Mouse (Mus musculus) right cerebral cortex, adult 2 months (tissue): Measurements from ENCODE around the gene Cadps.
"Not testable (repeated sequence)": the region's sequence is repeated elsewhere in the genome, so short reads cannot be mapped to it uniquely, and the experiment has no call there.

ENCODE experiments used
- DNase-seq, 2 experiments: peaks; one replicate each; pipeline ENCODE4 v3.0.0; 2021 to 2022; ENCODE audit warnings: low spot score in 2 of 2

The Cadps gene

DNA sequence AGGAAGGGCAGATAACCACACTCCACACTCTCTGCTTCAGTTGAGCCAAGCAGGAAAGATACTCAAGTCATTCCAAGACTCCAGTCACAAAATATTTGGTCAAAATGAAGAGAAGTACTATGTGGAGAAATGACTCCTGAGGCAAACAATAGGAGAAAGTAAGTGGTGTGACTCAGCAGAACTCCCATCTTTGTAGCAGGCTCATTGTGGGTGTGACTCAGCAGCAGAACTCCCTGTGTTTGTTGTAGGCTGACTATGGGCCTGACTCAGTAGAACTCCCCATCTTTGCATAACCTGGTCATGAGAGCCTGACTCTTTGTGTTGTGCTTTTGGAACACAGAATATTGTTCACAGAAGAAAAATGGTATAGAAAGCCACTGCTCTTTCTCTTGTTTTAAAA lies 231.1 kb downstream of the Cadps start:
- no peak for DNase-seq

DNA sequence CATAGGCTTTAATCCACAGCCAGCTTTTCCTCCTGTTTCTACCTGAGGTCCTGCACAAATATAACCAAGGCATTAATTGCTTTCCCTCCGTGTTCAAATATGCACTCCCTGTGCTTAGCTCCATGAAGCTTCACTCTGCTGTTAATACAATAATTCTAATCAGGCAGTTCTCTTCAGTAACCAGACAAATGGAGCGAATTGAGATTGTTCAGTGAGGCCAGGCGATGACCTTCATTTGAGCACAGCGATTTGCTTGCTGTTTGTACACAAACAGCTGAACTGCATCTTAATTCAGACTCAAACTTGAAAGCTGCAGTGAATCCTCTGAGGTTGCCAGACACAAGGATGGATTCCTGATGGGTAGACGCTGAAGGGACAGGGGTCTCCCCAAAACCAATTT lies 239.3 kb downstream of the Cadps start:
- no peak for DNase-seq

DNA sequence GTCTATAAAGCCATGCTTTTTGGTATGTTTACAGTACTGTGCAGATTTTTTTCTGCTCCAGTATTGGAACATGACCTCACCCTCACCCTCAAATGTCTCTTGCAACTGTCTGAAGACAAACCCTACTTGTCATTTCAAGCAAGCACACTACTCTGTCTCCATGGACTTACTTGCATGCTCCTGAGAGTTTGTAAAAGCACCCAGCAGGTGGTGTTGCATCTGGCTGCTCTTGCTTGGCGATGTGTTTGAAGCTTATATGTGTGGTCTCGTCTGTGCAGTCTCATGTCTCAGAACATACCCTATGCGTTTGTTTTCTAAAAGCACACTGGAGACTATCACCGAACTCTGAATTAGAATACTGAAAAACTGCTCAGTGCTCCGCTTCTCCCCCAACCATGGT lies 241.2 kb downstream of the Cadps start:
- no peak for DNase-seq

DNA sequence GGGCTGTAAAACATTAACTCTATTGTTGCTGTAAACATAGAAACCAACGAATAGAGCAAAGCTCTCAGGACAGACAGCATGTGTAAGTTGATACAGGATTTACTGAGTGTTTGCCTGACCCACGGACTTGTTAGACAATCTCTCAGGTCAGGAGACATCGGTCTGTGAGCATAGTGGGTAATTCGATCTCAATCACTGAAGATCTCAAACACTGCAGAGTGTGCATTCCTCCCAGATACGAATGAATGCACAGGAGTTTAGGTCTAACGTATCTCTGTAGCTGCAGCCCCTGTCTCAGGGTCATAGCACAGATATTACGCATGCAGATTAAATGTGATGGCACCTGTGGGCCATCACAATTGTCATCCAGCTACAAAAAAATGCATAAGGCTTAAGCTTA lies 242.1 kb downstream of the Cadps start:
- no peak for DNase-seq

DNA sequence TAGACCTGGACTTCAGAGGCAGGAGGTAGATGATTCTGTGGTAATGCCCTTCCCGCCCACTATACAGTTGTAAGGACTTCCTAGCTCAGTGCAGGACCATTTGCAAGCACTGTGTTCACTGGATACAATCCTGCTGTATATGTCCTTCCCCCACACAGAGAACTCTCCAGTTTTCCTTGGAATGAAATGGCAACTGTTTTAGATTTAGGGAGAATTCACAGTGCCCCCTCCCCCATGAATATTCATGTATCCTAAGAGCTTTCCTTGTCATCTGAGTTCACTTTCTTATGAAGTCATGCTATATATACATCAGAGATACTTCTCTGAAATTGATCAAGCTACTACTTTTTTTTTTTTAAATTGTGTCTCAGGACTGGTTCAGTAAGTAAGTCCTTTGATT lies 244.7 kb downstream of the Cadps start:
- DNase-seq = no peak

DNA sequence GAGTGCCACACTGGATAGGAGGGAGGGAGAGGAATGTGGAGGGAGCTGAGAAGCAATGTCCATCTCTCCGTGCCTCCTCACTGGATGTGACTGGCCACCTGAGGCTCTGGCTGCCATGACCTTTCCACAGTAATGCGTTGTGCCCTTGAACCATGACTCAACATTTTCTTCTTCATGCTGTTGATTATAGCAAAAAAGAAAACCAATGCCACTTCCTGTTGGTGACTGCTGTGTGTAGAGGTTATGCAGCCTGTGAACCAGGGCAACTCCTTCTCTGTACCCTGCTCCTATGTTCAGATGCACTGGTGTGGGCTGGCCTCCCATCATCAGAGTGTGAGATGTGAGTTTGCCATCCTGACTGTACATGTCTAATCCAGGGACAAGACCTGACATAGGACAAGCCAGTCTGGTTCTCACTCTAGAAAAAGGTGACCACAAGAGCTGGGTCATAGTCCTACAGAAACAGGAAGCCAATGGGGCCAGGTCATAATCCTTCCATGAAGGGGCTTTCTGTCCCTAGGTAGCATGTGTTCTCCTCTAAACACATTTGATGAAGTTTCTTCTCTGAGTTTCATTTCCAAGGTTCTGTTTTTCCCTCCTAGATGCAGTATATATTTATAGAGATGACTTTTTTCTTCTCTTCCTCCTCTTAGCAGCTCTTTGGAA lies 245.3 kb downstream of the Cadps start:
- DNase-seq = no peak

DNA sequence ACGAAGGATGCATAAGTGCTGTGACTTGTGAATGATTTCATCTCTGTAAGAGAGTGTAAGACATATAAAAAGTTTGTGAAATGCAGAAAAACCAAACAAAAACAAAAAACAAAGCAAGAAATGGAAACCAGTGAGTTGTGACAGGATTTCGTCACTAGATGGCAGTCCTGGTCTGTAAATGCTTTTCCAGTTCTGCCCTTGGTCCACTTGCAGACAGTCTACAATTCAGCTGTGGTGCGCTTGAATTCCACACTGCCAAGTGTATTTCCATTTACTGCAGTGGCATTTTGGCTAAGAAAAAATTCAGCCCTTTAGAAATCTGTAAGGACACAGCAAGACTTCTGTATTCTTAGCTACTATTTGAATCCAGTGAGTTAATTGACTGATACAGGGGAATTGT lies 247.8 kb downstream of the Cadps start:
- peak; percentile 65 to 71 for DNase-seq

DNA sequence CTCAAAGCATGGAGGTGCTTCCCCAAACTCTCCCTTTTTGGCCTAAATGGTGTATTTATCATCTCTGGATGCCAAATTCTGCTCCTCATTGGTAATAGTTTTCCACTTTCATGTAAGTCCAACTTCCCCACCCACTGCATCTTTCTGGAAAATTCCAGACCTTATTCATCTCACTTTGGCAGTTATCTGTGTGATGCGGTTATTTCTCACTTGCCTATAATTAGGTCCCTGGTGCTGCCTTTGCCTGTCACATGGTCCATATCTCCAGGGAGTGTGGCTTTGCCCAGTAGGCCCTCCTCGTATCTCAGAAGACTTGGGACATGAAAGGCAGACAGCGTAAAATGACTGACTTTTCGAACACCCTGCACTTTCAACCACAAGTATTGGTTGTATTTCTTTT lies 248.5 kb downstream of the Cadps start:
- DNase-seq = no peak

DNA sequence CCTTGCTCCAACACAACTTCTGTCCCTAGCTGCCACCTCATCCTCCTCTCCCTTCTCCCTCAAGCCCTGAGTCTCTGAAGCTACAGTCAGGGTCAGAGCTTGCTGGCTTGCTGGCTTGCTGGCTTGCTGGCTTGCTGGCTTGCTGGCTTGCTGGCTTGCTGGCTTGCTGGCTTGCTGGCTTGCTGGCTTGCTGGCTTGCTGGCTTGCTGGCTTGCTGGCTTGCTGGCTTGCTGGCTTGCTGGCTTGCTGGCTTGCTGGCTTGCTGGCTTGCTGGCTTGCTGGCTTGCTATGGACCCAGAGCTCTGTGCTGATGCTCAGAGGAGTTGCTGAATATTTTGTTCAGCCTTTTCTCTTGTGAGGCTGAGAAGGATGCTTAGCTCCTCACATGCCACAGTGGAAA lies 261.1 kb downstream of the Cadps start:
- not testable (repeated sequence) for DNase-seq

DNA sequence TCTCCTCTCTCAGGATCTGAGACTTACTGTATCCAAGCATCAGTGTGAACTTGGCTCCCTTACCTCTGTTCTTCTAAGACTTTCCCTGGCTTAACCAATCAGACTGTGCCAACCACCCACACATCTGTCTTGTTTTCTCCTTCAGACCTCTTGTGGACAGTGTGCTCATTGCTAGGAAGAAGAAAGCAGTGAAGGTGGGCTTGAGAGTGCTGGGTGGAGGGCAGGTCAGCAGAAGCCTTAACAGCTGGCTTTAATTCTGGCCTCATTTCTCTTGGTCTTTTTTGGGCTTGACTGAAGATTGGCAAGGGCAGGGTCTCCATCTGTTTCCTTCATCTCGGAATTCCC lies 262.7 kb downstream of the Cadps start:
- no peak for DNase-seq

DNA sequence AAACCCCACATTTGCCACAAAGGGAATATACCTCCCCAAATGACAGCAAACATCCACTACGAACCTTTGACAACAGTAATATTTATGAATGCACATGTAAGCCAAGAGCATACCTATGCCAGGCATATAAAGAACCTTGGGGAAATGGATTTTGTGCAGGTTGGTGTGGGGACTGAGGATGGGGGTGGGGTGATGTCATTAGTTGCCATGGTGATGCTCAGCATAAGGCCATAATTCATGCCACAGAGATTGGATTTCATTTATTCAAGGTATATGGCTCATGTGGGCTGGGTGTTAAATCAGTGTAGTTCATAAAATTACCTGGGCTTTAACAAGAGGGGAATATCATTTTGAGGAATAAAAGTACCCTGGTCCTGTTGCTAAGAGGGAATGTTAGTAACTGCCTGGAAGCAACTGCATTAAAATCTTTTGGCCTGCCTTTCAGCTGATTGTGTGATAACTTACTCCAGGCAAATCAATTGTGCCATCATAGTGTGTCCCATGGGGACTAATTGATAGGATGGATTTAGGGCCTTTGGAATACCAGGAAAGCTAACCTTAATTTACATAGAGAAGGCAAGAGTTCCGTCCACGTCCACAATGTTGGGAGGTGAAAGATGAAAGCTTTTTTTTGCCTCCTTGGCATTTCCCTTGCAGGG lies 263.2 kb downstream of the Cadps start:
- no peak for DNase-seq

DNA sequence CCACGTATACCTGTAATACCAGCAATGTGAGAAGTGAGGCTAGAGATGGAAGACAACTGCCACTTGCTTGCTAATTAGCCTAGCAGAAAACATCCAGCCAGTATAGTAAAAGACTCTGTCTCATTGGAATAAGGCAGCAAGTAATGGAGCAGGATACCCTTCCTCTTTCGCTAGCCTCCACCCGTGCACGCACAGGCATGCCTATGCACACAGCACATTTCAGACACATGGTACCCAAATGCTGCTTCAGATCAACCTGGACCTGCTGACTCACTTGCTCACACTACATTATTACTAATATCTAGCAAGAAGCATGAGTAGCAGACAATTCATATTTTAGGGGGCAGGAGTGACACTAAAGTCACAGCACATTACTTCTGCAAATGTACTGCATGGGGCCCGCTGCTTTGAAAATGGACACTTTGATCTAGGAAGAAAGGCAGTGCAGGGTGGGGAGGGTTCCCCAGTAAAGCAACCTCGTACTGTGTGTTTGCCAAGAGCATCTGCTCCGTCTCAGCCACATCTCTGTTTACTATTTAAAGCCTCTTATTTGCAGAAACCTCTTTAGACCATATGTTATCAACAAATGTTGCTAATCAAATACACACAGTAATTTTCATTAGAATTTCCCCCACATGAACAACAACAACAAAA lies 263.8 kb downstream of the Cadps start:
- DNase-seq = no peak

DNA sequence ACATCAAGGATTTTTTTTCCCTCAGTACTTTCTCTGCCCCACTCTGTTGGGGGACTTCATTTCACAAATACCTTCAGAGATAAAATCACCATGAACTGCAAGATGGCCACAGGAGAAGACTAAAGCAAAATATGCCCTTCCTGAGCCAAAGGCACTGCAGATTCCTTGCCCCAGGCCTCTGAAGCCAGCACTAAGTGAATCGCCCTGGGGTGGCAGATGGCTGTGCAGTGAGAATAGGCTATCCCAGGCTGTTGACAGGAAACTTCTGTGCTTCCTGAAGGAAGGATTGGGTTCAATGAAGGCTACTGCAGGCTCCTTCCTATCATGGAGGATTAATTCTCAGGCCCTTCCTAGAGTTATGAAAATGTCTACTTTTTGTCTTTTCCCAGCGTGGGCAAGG lies 268.4 kb downstream of the Cadps start:
- no peak for DNase-seq

DNA sequence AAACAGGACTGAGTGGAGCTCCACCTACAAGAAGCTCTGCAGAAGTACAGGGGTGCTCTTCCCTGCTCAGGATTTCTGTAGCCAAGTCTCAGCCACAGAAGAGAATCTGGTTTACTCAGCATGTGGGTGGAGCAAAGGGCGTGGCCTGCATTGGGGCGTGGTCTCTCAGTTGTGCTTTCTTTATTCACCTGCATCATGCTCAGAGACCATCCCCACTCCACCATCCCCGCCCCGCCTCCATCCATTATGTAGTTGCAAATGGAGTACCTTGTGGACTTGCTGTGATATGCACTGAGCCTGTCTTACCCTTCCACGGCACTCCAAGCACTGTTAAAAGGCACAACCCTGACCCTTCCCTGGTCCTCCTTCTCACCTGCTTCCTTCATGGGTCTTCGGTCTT lies 271.5 kb downstream of the Cadps start:
- no peak for DNase-seq

DNA sequence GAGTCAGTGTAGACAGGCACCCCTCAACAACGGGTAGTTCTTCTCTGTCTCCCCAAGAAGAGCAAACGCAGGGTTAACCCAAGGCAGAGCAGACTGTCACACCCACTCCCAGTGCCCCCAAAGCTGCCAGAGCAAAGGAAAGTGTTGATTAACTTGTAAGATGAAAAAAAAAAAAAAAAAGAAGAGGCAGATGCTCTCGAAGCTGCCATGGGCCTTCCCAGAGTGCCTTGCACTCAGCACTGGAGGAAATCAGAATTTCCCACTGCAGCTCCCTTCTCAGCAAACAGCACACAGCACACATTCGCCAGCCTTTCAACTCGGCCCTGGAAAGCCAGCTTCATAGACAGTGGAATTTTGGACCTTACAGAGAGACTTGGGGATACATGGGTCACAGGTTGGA lies 271.9 kb downstream of the Cadps start:
- no peak for DNase-seq

DNA sequence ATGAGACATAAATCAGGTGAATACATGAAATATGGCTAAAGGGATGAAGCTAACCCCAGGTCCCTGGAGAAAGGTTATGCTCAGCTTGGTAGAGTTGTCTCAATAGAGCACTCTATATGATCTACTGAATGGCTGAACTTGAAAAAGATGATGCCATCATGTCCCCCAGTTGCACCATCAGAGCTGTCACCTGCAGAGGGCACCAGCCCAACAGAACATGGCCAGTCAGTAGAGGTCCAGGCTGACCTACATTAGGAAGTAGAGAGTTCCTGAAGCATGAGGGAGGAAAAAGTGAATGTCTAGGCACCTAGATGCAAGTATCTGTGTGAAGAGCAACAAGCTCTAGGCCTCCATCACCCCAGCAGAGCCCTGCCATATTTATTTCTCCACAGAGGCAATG lies 273.6 kb downstream of the Cadps start:
- DNase-seq = no peak

DNA sequence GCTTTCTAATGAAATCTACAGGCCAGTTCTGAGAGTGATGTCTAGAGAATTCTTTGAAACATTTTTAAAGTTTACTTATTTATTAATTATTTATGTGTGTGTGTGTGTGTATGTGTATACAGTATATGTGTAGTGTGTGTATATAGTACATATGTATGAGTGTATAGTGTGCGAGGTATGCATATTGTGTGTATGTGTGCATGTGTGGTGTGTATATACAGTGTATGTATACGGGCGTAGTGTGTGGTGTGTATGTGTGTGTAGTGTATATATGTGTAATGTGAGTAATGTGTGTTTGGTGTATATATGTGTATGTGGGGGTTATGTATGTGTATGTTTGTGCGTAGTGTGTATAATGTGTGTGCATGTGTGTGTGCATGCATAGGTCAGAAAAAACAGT lies 275.4 kb downstream of the Cadps start:
- no peak for DNase-seq

DNA sequence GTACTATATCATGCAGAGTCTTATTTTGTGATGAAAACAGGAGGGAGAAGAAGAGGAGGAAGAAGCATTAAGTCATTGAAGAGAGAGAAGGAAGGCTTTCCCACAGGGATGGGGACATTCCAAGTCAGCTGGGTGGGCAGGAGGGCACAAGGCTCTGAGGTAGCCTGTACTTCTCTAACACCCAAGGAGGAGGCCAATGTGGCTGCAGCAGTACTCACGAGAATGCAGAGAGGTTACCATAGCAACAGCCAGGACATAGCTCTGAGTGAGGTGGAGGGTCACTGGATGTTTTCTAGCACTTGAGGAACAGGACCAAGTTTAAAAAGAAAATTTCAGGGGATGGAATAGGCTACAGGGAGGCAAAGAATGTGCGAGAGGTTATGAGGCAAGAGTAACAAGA lies 281.1 kb downstream of the Cadps start:
- DNase-seq = no peak

DNA sequence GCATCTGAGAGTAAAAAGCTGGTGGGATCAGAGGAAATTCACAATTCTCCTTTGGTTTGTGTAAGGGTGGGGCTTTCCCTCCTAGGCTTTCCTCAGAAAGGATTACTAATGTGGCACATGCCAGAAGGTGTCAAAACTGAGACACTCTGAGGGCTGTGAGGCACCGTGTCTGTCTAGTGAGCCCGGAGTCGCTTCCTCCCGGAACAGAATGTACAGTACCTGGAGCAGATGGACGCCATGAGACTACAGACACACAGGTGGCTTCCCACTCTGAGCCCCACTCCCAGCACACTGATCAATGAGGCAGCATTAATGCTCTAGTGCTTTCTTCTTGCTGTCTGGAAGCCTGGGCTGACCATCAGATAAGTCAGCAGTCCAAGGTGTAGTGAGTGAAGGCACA lies 283.8 kb downstream of the Cadps start:
- no peak for DNase-seq

DNA sequence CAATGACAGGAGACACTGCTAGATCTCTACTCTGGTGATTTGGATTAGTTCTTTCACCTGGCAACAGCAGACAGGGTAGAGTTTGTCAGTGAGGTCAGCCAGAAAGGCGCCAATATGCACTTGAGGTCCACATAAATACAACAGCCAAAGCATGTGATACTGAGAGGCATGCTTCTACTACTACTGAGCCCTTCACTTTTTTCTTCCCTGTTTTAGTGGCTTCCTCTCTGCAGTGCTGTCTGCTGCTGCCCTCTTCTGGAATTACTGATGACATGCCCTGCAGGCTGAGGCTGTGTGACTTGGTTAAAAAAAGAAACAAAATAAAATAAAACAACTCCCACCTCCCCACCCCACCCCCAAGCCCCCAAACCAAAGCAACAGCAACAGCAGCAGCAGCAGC lies 291.8 kb downstream of the Cadps start:
- peak; percentile 36 to 55 for DNase-seq

DNA sequence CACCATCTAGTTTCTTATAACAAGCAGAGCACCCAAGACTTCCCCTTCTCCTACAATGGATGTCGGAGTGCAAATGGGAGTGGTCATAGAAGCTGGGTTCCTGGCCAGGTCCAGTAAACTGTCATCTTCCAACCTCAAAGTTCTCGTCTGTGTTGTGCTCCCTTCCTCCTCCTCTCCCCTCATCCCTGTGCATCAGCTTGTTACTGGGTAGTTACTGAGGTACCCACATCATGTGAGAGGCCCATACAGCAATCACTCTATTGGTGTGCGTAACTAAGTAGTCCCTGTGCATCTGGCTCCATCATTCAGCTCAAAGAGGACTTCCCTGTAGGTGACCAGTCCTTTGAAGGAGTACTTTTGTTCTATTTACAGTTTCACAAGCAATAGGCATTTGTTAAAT lies 292.3 kb downstream of the Cadps start:
- no peak for DNase-seq

DNA sequence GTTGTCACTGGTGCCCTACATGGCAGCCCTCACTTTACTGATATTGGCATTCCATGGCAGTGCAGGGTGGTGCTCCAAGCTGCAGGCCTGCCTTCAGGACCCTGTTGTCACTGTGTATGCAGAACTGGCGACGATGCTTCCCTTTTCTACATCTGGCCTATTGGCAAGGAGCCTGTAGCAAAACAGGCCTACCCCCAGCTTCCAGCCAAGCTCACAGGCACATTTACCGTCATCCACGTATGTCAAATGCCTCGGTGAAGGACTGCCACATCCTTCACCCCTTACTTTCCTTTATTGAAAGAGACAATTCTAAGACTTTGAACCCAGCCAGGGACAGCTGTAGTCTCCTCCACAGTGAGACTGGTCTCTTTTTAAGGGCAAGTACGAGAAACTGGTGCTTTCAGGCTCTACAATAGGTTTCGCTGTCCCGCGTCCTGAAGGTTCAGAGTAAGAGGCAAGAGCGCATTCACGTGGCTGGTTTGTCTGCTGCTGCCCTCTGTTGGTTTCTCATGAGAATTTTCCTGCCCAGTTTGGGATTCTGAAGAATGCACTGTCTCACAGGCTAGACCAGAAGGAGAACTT lies 292.8 kb downstream of the Cadps start:
- peak; percentile 61 to 65 for DNase-seq

DNA sequence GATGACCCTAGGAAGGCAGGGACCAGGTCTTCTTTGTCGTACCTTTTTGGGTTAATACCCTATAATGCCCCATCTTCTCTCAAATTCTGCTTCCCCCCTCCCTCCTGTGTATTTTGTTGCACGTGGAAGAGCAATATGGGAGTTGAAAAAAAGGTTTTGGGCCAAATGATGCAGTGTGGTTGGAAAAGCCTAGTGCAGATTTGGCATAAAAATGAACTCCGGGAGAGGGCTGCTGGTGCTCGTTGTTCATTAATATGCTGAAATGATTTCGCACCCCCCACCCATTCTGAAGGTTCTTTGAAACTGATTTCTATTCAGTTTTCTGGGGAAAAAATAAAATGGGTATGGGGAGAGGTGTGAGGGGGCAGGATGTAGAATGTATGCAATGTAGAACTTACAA lies 295.6 kb downstream of the Cadps start:
- no peak for DNase-seq
